Mouse (Mus musculus) c-Kit-negative CD71-positive TER-119-positive erythroid progenitor cells, embryonic 14.5 days (primary cell): ENCODE data around the gene Dcun1d5.
"Not testable (repeated sequence)": the region's sequence is repeated elsewhere in the genome, so short reads cannot be mapped to it uniquely, and the experiment has no call there.

Experiments
- DNase-seq: peaks from one replicate; pipeline ENCODE4 v3.0.0-alpha.2; 2013; ENCODE audit warnings: low read depth, low spot score

Gene Dcun1d5

GRCm38 (mm10) chr9:7184172-7184896, at the start of gene Dcun1d5, which contains the start of gene Dync2h1:
TSS of gene Dcun1d5 (plus strand) at chr9:7184520.
TSS of gene Dync2h1 (minus strand) at chr9:7184446.
- DNase-seq = peak; percentile 83

GRCm38 (mm10) chr9:7154391-7154790, 29.9 kb upstream of the Dcun1d5 start:
- DNase-seq = no peak

GRCm38 (mm10) chr9:7158605-7159004, 25.7 kb upstream of the Dcun1d5 start:
- DNase-seq = no peak

GRCm38 (mm10) chr9:7159718-7160117, 24.6 kb upstream of the Dcun1d5 start:
- DNase-seq = no peak

- no peak for DNase-seq
These were observed 23.6 kb upstream of the Dcun1d5 start for GRCm38 (mm10) chr9:7160688-7161087.

- no peak for DNase-seq
These were observed 16.9 kb upstream of the Dcun1d5 start for GRCm38 (mm10) chr9:7167339-7167998.

- DNase-seq = no peak
These were observed 10.6 kb upstream of the Dcun1d5 start for GRCm38 (mm10) chr9:7173756-7174155.

GRCm38 (mm10) chr9:7176618-7177610, 7.4 kb upstream of the Dcun1d5 start:
- DNase-seq = peak; percentile 53

GRCm38 (mm10) chr9:7184897-7185291, 574 bp downstream of the Dcun1d5 start:
- DNase-seq = no peak

- DNase-seq = not testable (repeated sequence)
These were observed 6.4 kb downstream of the Dcun1d5 start for GRCm38 (mm10) chr9:7190694-7191093.

- no peak for DNase-seq
These were observed 31.9 kb downstream of the Dcun1d5 start for GRCm38 (mm10) chr9:7216240-7216639.

GRCm38 (mm10) chr9:7221024-7221423, 36.7 kb downstream of the Dcun1d5 start:
- DNase-seq = no peak

GRCm38 (mm10) chr9:7221460-7221859, 37.1 kb downstream of the Dcun1d5 start:
- DNase-seq = no peak

GRCm38 (mm10) chr9:7238619-7239018, 54.3 kb downstream of the Dcun1d5 start:
- no peak for DNase-seq

GRCm38 (mm10) chr9:7239967-7240366, 55.6 kb downstream of the Dcun1d5 start:
- no peak for DNase-seq

GRCm38 (mm10) chr9:7252797-7253654, 68.7 kb downstream of the Dcun1d5 start:
- DNase-seq = no peak
